ENCODE assay signal across 12 mouse cellular contexts in the genomic region with DNA sequence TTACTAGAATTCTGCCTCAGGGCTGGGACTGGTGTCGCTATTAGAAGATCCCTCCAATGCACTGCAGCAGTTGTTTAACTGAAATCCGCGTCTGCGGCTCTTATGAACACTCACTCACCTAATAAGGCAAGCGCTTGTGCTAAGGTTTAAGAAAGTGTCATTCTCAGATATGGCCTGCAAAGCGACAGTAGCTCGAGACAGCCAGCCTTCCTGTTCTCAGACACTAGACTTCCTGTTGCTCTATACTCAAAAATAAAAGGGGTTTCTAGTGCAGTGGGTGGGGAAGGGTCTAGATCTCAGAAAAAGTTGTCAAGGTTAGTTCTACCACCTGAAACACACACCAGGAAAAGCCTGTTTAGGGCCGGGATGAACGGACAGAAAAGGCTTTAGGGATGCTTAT. TPM values are rescaled to one million over a fixed set of nuclear protein-coding genes. Genes with fewer than 3 reads are reported as not detected.
DNase-seq lines count a peak whose midpoint lies in the region; ATAC-seq and TF ChIP-seq lines count a peak whose summit lies in the region.
"Had no signal": no experiment of that assay in that cellular context is flagged by ENCODE, and none has a peak within 500 bp of the region (broad histone marks: within the 10 kb centered on the region; RNA-seq: fewer than 3 reads in every experiment).

No protein-coding gene starts in this region.

- H3K36me3 ChIP-seq in forebrain, embryonic 14.5 days (ENCODE audit: control insufficient read depth, insufficient read depth, low read length) = 0 out of 2 replicates have a peak, but pooled peaks cover 2% of the 10 kb centered on the region
- no peaks in the 10 kb centered on the region for H3K36me3 ChIP-seq in forebrain, embryonic 11.5 days (ENCODE audit: control insufficient read depth, insufficient read depth, low read length)
- H3K36me3 ChIP-seq in stomach, embryonic 14.5 days (ENCODE audit: control insufficient read depth, insufficient read depth, low read length) = no peaks in the 10 kb centered on the region
- no peaks in the 10 kb centered on the region for H3K36me3 ChIP-seq in stomach, postnatal 0 days (ENCODE audit: control insufficient read depth, insufficient read depth, low read length)
- peaks cover 18% of the 10 kb centered on the region; the same call in 1 of the 2 replicates for H3K36me3 ChIP-seq in liver, embryonic 15.5 days (replicated peaks)
- H3K36me3 ChIP-seq: hindbrain, embryonic 13.5 days had no signal

- no peak for ATAC-seq in forebrain, embryonic 14.5 days
- no peak for ATAC-seq in forebrain, embryonic 11.5 days (replicated peaks; ENCODE audit: low FRiP score)
- no peak for ATAC-seq in stomach, embryonic 14.5 days (ENCODE audit: insufficient number of reproducible peaks, insufficient read depth, low FRiP score, low read depth)
- no peak for ATAC-seq in stomach, postnatal 0 days (ENCODE audit: low FRiP score, low TSS enrichment)
- no peak for ATAC-seq in liver, embryonic 15.5 days (ENCODE audit: insufficient read depth)

- 0 out of 2 replicates have a peak, but pooled peaks cover 2% of the 10 kb centered on the region for H3K4me1 ChIP-seq in forebrain, embryonic 14.5 days (ENCODE audit: control insufficient read depth, insufficient read depth, low read length)
- H3K4me1 ChIP-seq in forebrain, embryonic 11.5 days (replicated peaks; ENCODE audit: control insufficient read depth, insufficient read depth, low read length) = no peaks in the 10 kb centered on the region
- H3K4me1 ChIP-seq in stomach, embryonic 14.5 days (ENCODE audit: control insufficient read depth, insufficient read depth, low read length) = 0 out of 2 replicates have a peak, but pooled peaks cover 3% of the 10 kb centered on the region
- H3K4me1 ChIP-seq in stomach, postnatal 0 days (replicated peaks; ENCODE audit: control insufficient read depth, insufficient read depth) = no peaks in the 10 kb centered on the region
- peaks cover 84% of the 10 kb centered on the region for H3K4me1 ChIP-seq in liver, embryonic 15.5 days (replicated peaks)
- H3K4me1 ChIP-seq: midbrain, embryonic 12.5 days had no signal

- no peak for DNase-seq in forebrain, embryonic 14.5 days (ENCODE audit: low spot score)
- DNase-seq in forebrain, embryonic 11.5 days (ENCODE audit: low spot score) = no peak
- no peak for DNase-seq in stomach, postnatal 0 days (ENCODE audit: low spot score)
- peak; percentile 31 for DNase-seq in thymus, postnatal 14 days
- no peak for DNase-seq in heart, postnatal 36 days
- DNase-seq in frontal cortex, postnatal 10 days (ENCODE audit: low spot score in 2 of 2) = no peak
- DNase-seq: gastrocnemius, adult 2 months had no signal

- H3K4me2 ChIP-seq in forebrain, embryonic 14.5 days (ENCODE audit: low read length) = no peak overlapping the region
- no peak overlapping the region for H3K4me2 ChIP-seq in forebrain, embryonic 11.5 days (ENCODE audit: low read depth, low read length, severe bottlenecking)
- H3K4me2 ChIP-seq in stomach, embryonic 14.5 days (replicated peaks; ENCODE audit: low read depth, low read length) = no peak overlapping the region
- no peak overlapping the region for H3K4me2 ChIP-seq in stomach, postnatal 0 days (replicated peaks; ENCODE audit: low read depth)
- peak overlapping the region; percentile 31 for H3K4me2 ChIP-seq in liver, embryonic 15.5 days
- H3K4me2 ChIP-seq: hindbrain, embryonic 13.5 days; midbrain, embryonic 12.5 days had no signal

- no peaks in the 10 kb centered on the region for H3K9me3 ChIP-seq in forebrain, embryonic 14.5 days (replicated peaks; ENCODE audit: control insufficient read depth, low read length)
- H3K9me3 ChIP-seq in forebrain, embryonic 11.5 days (ENCODE audit: control insufficient read depth, low read length) = no peaks in the 10 kb centered on the region
- H3K9me3 ChIP-seq in stomach, embryonic 14.5 days (ENCODE audit: control insufficient read depth, low read depth, low read length) = no peaks in the 10 kb centered on the region
- H3K9me3 ChIP-seq in stomach, postnatal 0 days (ENCODE audit: control insufficient read depth, low read length) = no peaks in the 10 kb centered on the region
- no peaks in the 10 kb centered on the region for H3K9me3 ChIP-seq in liver, embryonic 15.5 days (replicated peaks)
- H3K9me3 ChIP-seq: hindbrain, embryonic 13.5 days had no signal

- no peak overlapping the region for H3K9ac ChIP-seq in forebrain, embryonic 14.5 days (ENCODE audit: low read length)
- H3K9ac ChIP-seq in forebrain, embryonic 11.5 days (ENCODE audit: low read length) = no peak overlapping the region
- H3K9ac ChIP-seq in stomach, embryonic 14.5 days (replicated peaks; ENCODE audit: low read depth, low read length) = no peak overlapping the region
- no peak overlapping the region for H3K9ac ChIP-seq in stomach, postnatal 0 days (ENCODE audit: low read length)
- no peak overlapping the region for H3K9ac ChIP-seq in liver, embryonic 15.5 days
- H3K9ac ChIP-seq: hindbrain, embryonic 13.5 days; liver, embryonic 14.5 days; midbrain, embryonic 12.5 days had no signal

- WGBS in forebrain, embryonic 14.5 days = 91% methylated on average over 9 of the region's 9 CpGs
- 88% methylated on average over 9 of the region's 9 CpGs for WGBS in forebrain, embryonic 11.5 days
- WGBS in stomach, embryonic 14.5 days = 69% methylated on average over 9 of the region's 9 CpGs
- WGBS in stomach, postnatal 0 days = 71% methylated on average over 9 of the region's 9 CpGs
- 36% methylated on average over 9 of the region's 9 CpGs for WGBS in liver, embryonic 15.5 days (ENCODE audit: insufficient replicate concordance)

- no peak overlapping the region for H3K4me3 ChIP-seq in forebrain, embryonic 14.5 days (ENCODE audit: low read depth, low read length)
- H3K4me3 ChIP-seq in forebrain, embryonic 11.5 days (ENCODE audit: low read depth, low read length) = no peak overlapping the region
- no peak overlapping the region for H3K4me3 ChIP-seq in stomach, embryonic 14.5 days (ENCODE audit: low read depth, low read length)
- H3K4me3 ChIP-seq in stomach, postnatal 0 days (ENCODE audit: low read depth, low read length) = no peak overlapping the region
- H3K4me3 ChIP-seq in liver, embryonic 15.5 days (replicated peaks) = no peak overlapping the region
- H3K4me3 ChIP-seq: gastrocnemius, adult 2 months; hindbrain, embryonic 13.5 days; midbrain, embryonic 12.5 days had no signal

- intact Hi-C loops in heart, postnatal 36 days (cut with DNase I) = no loop called here

- TF ChIP-seq CTCF in stomach, postnatal 0 days (IDR thresholded peaks at IDR 0.05; ENCODE audit: low read depth) = no peak

- TF ChIP-seq EP300 in stomach, postnatal 0 days (optimal IDR thresholded peaks at IDR 0.05) = no peak

- no peaks in the 10 kb centered on the region for H3K27me3 ChIP-seq in forebrain, embryonic 14.5 days (replicated peaks; ENCODE audit: control insufficient read depth, insufficient read depth, low read length)
- H3K27me3 ChIP-seq in forebrain, embryonic 11.5 days (ENCODE audit: control insufficient read depth, insufficient read depth, low read length) = no peaks in the 10 kb centered on the region
- no peaks in the 10 kb centered on the region for H3K27me3 ChIP-seq in stomach, embryonic 14.5 days (ENCODE audit: control insufficient read depth, insufficient read depth, low read length)
- no peaks in the 10 kb centered on the region for H3K27me3 ChIP-seq in stomach, postnatal 0 days (ENCODE audit: control insufficient read depth, insufficient read depth, low read length)
- H3K27me3 ChIP-seq in liver, embryonic 15.5 days = no peaks in the 10 kb centered on the region
- H3K27me3 ChIP-seq: hindbrain, embryonic 13.5 days; midbrain, embryonic 12.5 days had no signal

- H3K27ac ChIP-seq in forebrain, embryonic 14.5 days (ENCODE audit: low read depth, low read length) = 0 out of 2 replicates have a peak overlapping the region, but pooled peaks have one; percentile 14
- no peak overlapping the region for H3K27ac ChIP-seq in forebrain, embryonic 11.5 days (ENCODE audit: low read depth, low read length)
- H3K27ac ChIP-seq in stomach, embryonic 14.5 days (ENCODE audit: low read length) = peak overlapping the region; percentile 39; the same call in 1 of the 2 replicates
- no peak overlapping the region for H3K27ac ChIP-seq in stomach, postnatal 0 days (replicated peaks)
- peak overlapping the region; percentile 64 for H3K27ac ChIP-seq in liver, embryonic 15.5 days (replicated peaks)
- H3K27ac ChIP-seq: gastrocnemius, adult 2 months; hindbrain, embryonic 13.5 days; liver, embryonic 14.5 days; midbrain, embryonic 12.5 days had no signal

RNA-seq across cellular contexts. Expression of gene Vrk1, which starts 21.9 kb away (rescaled TPM):
- polyA plus RNA-seq in forebrain, embryonic 14.5 days (2014; fragmentation: Nextera tagmentation; extraction: Ambion mirVana) = 80.6 and 90.8 TPM in 2 replicates
- 114 and 115 TPM in 2 replicates for polyA plus RNA-seq in forebrain, embryonic 11.5 days (2014; fragmentation: Nextera tagmentation; extraction: Ambion mirVana)
- 64.4 and 65.4 TPM in 2 replicates for polyA plus RNA-seq in stomach, embryonic 14.5 days (2014; fragmentation: Nextera tagmentation; extraction: Ambion mirVana)
- 23.9 and 26.7 TPM in 2 replicates for polyA plus RNA-seq in stomach, postnatal 0 days (2015; fragmentation: Nextera tagmentation; extraction: Ambion mirVana)
- 77.5 and 87.2 TPM in 2 replicates for polyA plus RNA-seq in liver, embryonic 15.5 days (2015; fragmentation: Nextera tagmentation; extraction: Ambion mirVana)
- 1 to 10 TPM; 8.3 to 8.4 TPM for total RNA-seq in heart, postnatal 36 days (2021)

Comparison
In these comparisons a context has a peak if more than half of its experiments do, and no peak if none do; other contexts are left out.
1. H3K27ac ChIP-seq: peak in forebrain, embryonic 14.5 days (single experiment), stomach, embryonic 14.5 days (single experiment) and liver, embryonic 15.5 days (single experiment); none in forebrain, embryonic 11.5 days (single experiment) and stomach, postnatal 0 days (single experiment).